ENCODE assay signal across 11 mouse cellular contexts in genomic region chr4:140616894-140617293, GRCm38 (mm10). TPM values are rescaled to one million over a fixed set of nuclear protein-coding genes. Genes with fewer than 3 reads are reported as not detected.
DNase-seq lines count a peak whose midpoint lies in the region; ATAC-seq and TF ChIP-seq lines count a peak whose summit lies in the region.
"Had no signal": no experiment of that assay in that cellular context is flagged by ENCODE, and none has a peak within 500 bp of the region (broad histone marks: within the 10 kb centered on the region; RNA-seq: fewer than 3 reads in every experiment).

No protein-coding gene starts in this region.

- no peak for TF ChIP-seq CTCF in left cerebral cortex, adult 2 months (IDR thresholded peaks at IDR 0.05)

- DNase-seq in heart, adult 11 months, result no peak
- no peak for DNase-seq in midbrain, embryonic 10.5 days (ENCODE audit: low spot score)
- DNase-seq in midbrain, embryonic 11.5 days (ENCODE audit: low spot score, missing footprints), result no peak
- DNase-seq in kidney, postnatal 14 days, result peak; percentile 73
- DNase-seq in yolk sac, embryonic 10.5 days (ENCODE audit: low spot score), result peak; percentile 42
- no peak for DNase-seq in right cerebral cortex, postnatal 4 days
- DNase-seq in left cerebral cortex, adult 2 months (ENCODE audit: extremely low spot score in 1 of 2, low spot score in 2 of 2), result no peak
- DNase-seq: B cell, adult 2 months; thymus, postnatal 36 days had no signal

- H3K36me3 ChIP-seq in heart, embryonic 12.5 days, result peaks cover 20% of the 10 kb centered on the region; the same call in 1 of the 2 replicates
- H3K36me3 ChIP-seq in midbrain, embryonic 10.5 days, result peaks cover 57% of the 10 kb centered on the region
- H3K36me3 ChIP-seq in midbrain, embryonic 11.5 days (ENCODE audit: control insufficient read depth, insufficient read depth, low read length), result peaks cover 7% of the 10 kb centered on the region; the same call in 1 of the 2 replicates

- 89% methylated on average over 11 of the region's 11 CpGs for WGBS in heart, embryonic 12.5 days
- 96% methylated on average over 11 of the region's 11 CpGs for WGBS in midbrain, embryonic 10.5 days
- 91% methylated on average over 11 of the region's 11 CpGs for WGBS in midbrain, embryonic 11.5 days

- no peak overlapping the region for H3K9ac ChIP-seq in heart, embryonic 12.5 days
- H3K9ac ChIP-seq in midbrain, embryonic 11.5 days (ENCODE audit: low read length), result no peak overlapping the region

- no peak overlapping the region for H3K4me2 ChIP-seq in heart, embryonic 12.5 days
- H3K4me2 ChIP-seq in midbrain, embryonic 11.5 days, result no peak overlapping the region

- peaks cover 40% of the 10 kb centered on the region for H3K4me1 ChIP-seq in heart, embryonic 12.5 days (replicated peaks)
- peaks cover 53% of the 10 kb centered on the region for H3K4me1 ChIP-seq in midbrain, embryonic 10.5 days
- no peaks in the 10 kb centered on the region for H3K4me1 ChIP-seq in midbrain, embryonic 11.5 days (ENCODE audit: control insufficient read depth, insufficient read depth, low read length)

- H3K9me3 ChIP-seq in heart, embryonic 12.5 days (replicated peaks), result no peaks in the 10 kb centered on the region
- H3K9me3 ChIP-seq in midbrain, embryonic 10.5 days (replicated peaks), result no peaks in the 10 kb centered on the region
- H3K9me3 ChIP-seq in midbrain, embryonic 11.5 days (ENCODE audit: control insufficient read depth, low read length), result no peaks in the 10 kb centered on the region

- H3K27ac ChIP-seq in heart, embryonic 12.5 days (ENCODE audit: poor library complexity, severe bottlenecking), result peak overlapping the region; percentile 74
- peak overlapping the region; percentile 60 for H3K27ac ChIP-seq in midbrain, embryonic 10.5 days (replicated peaks)
- no peak overlapping the region for H3K27ac ChIP-seq in midbrain, embryonic 11.5 days (ENCODE audit: low read depth, low read length)
- no peak overlapping the region for H3K27ac ChIP-seq in left cerebral cortex, adult 2 months

- H3K27me3 ChIP-seq in heart, embryonic 12.5 days (replicated peaks), result no peaks in the 10 kb centered on the region
- H3K27me3 ChIP-seq in midbrain, embryonic 10.5 days (ENCODE audit: low read depth, poor library complexity, severe bottlenecking), result no peaks in the 10 kb centered on the region
- H3K27me3 ChIP-seq in midbrain, embryonic 11.5 days (ENCODE audit: control insufficient read depth, insufficient read depth, low read length), result no peaks in the 10 kb centered on the region

- no peak overlapping the region for H3K4me3 ChIP-seq in heart, embryonic 12.5 days
- H3K4me3 ChIP-seq in midbrain, embryonic 10.5 days, result no peak overlapping the region
- no peak overlapping the region for H3K4me3 ChIP-seq in midbrain, embryonic 11.5 days (ENCODE audit: low read depth, low read length)
- H3K4me3 ChIP-seq in left cerebral cortex, adult 2 months, result no peak overlapping the region

- ATAC-seq in heart, embryonic 12.5 days (ENCODE audit: insufficient number of reproducible peaks, low FRiP score), result no peak
- no peak for ATAC-seq in midbrain, embryonic 11.5 days (ENCODE audit: low FRiP score)
- ATAC-seq: forebrain, embryonic 16.5 days had no signal

- intact Hi-C loops in left cerebral cortex, adult 2 months (cut with DNase I), result no loop called here

RNA-seq across cellular contexts. Expression of gene Arhgef10l, which starts 48.9 kb away (rescaled TPM):
- polyA plus RNA-seq in heart, embryonic 12.5 days (2016; fragmentation: Nextera tagmentation; extraction: Ambion mirVana), result 20.1 and 21.0 TPM in 2 replicates
- polyA plus RNA-seq in midbrain, embryonic 10.5 days (2016; fragmentation: Nextera tagmentation; extraction: Ambion mirVana), result 25.1 and 32.4 TPM in 2 replicates
- 17.6 and 18.5 TPM in 2 replicates for polyA plus RNA-seq in midbrain, embryonic 11.5 days (2014; fragmentation: Nextera tagmentation; extraction: Ambion mirVana)
- total RNA-seq in left cerebral cortex, adult 2 months (2021), result 10 to 100 TPM; 63.2 to 71.5 TPM

Comparison
In these comparisons a context has a peak if more than half of its experiments do, and no peak if none do; other contexts are left out.
1. H3K27ac ChIP-seq: peak in heart, embryonic 12.5 days (single experiment) and midbrain, embryonic 10.5 days (single experiment); none in midbrain, embryonic 11.5 days (single experiment) and left cerebral cortex, adult 2 months (single experiment).
2. DNase-seq: peak in kidney, postnatal 14 days (single experiment) and yolk sac, embryonic 10.5 days (single experiment); none in heart, adult 11 months (single experiment), midbrain, embryonic 10.5 days (single experiment), midbrain, embryonic 11.5 days (single experiment), right cerebral cortex, postnatal 4 days (single experiment) and left cerebral cortex, adult 2 months (0 of 2).